Mouse (Mus musculus): ENCODE results near the gene Plscr5. TPM values are rescaled to one million over a fixed set of nuclear protein-coding genes. Genes with fewer than 3 reads are reported as not detected.
A peak's percentile ranks its signal among the peaks of the same experiment; 100 is the strongest.

The Plscr5 gene
- total RNA-seq, 2 experiments from 2014 or later: 0.50 TPM; not detected in 1

DNA sequence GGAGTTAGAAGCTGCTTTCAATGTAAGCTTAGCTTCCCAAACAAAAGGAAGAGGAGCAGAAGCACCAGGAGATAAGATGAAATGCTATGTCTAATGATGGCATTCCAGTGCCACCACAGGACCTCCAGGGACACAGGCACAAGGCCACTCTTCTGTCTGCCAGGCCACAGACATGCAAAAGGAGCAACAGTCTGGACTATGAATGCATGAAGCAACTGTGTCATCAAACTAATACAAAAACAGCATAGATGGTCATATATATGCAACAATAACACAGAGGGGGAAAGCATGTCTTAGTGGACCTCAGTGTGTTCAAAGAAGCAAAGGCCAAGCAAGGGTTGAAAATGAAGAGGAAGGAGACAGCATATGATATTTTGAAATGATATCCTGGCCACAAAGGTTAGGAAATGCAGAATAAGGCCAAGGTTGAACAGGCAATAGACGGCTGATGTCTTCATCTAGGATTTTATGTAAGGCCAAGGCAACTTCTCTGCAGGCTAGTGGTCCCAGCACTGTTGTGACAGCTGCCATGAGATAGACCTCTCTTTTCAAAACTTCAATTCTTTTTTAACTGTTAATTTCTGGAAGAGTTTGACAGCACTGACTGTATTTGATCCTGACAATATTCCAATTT is 32.0 kb downstream of the Plscr5 start:
- intact Hi-C loops (cut with DNase I): no loop called here
- DNase-seq: no peak

DNA sequence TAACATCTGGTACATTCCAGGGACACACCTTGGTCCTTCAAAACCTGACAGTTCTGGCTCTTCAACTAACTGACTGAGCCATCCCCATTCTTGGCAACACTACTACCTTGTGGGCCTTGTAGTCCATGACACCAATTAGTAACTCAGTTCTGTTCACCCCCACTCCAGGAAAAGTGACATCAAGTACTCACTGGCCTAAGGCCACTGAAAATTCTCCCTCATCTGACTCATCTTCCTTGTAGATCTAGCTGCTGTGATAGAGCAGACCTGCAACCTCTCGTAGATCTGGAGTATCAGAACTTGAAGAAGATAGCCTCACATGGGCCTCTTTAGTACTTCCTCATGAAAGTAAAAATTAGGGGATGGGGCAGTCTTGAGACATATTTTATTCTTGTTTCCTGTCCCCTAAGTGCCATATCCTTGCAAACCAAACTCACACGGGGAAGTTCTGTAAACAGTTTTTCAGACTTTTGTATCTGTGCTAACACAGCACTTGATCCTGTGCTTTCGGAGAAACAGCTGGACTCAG is 33.5 kb downstream of the Plscr5 start:
- no peak for DNase-seq
- intact Hi-C loops (cut with DNase I): no loop called here

DNA sequence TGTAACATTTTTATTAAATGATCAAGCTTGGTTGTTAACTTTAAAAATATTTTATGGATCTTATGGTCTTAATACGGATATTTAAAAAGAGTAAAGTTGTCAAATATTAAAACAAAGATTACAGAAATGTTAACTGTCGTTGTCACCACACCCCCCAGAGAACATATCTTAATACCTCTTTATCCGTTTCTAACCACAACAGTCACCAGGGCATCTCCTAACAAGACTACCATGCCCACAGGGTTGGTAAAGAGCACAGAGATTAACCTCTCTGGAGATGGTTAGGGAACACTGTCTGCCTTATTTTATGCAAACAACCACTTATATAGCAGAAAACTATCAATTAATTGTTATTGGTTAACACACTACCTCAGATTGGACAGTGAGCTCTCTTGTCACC is 34.1 kb downstream of the Plscr5 start:
- no peak for DNase-seq
- intact Hi-C loops (cut with DNase I): no loop called here

DNA sequence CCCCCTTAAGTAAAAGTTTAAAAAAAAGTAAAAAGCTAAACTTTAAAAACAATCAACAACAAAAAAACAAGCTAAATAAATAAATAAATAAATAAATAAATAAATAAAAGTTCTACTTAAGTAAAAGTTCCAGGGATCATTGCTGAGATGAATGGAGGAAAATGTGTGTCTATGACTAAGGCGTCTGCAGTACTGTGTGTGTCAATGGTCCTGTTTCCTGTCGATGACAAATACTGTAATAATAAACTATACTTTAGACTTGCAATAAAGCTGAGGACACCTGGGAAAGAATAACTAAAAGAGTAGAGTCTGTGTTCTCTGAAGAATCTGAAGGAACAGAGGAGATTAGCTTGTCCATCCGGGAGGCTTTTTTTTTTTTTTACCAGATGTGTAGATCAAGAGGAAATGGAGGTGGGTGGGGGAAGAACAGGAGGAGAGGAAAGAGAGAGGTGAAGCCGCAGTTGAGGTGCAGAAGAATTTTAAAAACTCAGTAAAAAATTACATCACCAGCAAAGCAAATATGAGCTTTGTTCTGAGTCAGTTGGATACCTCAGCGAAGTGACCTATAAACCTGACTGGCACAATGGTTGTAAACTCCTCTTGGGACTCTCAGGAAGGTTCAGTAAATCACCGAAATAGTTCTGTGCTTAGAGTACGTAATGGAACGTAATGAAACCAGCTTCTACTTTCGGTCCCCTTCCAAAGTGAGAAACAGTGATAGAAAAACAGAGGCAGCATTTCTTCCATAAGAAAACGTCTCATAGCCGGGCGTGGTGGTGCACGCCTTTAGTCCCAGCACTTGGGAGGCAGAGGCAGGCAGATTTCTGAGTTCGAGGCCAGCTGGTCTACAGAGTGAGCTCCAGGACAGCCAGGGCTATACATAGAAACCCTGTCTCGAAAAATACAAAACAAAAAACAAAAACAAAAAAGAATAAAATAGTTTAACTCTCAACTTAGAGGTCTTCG is 36.4 kb downstream of the Plscr5 start:
- DNase-seq: no peak
- intact Hi-C loops (cut with DNase I): no loop called here

DNA sequence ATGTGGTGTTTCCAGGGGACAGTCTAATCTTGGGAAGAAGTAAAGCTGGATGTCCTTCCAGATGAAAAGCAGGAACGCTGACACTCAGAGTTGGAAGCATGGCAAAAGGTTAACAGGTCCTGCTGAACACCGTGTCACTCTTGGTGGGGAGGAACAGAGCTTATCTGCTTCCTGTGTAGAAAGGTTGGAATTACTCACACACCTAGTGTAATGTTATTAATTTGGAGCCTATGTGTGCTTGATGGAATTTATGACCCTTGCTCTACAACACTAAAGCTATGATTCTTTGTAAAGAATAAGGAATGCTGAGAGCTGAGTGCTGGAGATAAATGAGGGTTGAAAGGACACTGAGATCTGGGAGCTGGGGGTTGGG is 37.1 kb downstream of the Plscr5 start:
- no peak for DNase-seq
- intact Hi-C loops (cut with DNase I): no loop called here

DNA sequence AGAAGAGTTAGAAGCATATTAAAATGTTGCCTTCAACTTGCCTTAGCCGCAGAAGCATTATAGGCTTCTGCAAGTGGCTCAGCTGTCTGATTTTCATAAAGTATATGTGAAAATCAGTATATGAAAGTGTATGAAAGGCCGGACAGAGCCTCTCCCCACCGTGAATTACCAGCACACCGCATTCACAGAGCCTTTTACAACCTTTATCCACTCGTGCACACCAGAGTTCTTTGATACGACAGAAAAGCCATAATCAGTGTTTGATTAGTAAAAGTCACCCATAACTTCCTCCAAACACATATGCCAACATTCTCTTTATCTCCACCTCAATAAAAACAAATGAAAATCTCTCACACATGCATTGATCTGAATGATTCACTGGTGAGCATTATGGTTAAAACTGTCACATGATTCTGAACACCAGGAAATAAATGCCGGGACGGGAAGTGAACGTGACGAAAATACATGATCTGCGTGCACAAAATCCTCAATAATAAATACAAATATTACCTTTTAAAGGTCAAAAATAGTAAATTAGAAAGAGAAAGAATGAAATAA is 42.2 kb downstream of the Plscr5 start:
- DNase-seq: no peak
- intact Hi-C loops (cut with DNase I): no loop called here

DNA sequence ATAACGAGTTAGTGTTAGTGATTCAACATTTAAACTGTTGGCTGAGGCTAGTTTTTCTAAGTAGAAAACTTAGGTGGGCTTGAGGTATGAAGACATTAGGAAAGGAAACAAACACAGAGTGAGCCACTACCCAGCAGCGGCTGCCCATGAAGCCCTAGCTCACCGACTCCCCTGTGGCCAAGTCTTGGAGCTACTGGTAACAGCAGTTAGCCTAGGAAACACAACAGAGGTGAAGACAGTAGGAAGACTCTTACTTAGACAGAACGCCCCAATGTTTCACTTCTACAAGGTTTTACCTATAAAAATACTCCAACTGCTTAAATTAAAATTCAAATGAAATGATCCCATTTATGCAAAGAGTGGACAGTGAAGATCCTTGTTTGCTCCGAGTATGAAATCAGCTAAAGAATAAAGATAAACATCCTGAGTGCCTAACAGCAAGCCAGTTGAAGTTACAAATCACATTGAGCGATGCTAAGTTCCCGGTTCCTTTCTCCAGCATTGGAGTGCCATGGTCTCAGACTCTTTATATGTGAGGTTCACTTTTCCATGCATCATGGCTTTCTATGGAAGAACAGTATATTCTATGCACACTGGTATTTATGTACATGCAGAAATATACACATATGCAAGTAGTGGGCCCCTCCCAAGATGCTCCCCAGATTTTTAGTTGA is 56.2 kb downstream of the Plscr5 start:
- intact Hi-C loops (cut with DNase I): no loop called here
- DNase-seq: no peak

DNA sequence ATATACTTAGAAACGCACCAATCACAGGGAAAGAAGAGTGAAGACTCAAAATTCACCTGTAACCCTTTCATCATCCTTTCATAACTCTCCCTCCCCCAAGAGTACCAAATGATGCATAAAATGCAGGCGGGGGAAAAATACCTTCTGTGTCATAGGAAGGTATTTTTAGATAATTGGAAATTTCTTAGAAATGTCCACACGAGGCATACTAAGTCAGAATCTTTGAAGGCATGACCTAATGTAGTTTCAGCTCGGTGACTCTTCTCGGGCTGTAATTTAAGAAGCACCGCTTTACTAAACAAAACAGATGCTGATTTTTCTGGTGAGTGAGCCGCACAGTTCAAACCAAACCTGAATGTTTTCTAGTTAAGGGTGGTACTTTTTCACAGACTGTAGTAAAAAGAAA is 56.7 kb downstream of the Plscr5 start, which contains the start of gene Plscr1:
Plscr1 (plus strand) TSS at position 304 of the 406 bp plus-strand sequence.
- no peak for DNase-seq
- intact Hi-C loops (cut with DNase I): no loop called here

DNA sequence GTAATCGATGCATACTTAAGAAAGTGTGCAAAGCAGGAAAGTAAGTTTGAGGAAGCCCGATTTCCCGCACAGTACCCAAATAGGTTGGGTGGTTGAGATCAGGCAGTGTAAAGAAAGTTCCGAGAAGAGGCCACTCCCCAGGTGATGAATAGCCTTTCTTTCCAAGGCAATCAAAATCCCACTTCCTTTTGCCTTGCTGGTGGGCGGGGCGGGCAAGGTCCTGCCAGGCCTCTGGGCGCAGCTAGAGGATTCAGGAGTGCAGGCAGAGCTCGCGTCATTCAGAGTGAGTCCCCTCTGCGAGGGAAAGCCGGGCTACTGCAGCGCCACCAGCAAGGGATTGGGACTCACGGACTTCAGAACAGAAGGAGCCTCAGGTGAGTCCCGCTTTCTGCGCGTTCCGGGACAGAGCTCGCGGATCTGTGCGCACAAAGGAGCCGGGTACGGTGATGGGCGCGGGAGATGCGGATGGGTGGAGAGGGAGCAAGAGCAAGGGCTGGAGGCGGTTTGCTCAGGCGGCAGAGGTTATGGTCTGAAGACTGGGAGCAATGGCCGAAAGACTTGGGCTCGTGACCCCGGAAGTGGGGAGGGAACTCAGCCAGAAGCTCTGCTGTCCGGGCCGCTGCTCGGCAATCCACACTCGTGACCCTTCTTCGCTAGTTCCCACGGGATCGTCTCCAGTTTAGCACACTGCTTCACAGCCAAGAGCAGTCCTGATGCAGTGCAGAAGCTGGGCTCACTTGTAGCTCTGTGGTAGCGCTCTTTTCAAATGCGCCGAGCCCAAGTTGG is 57.4 kb downstream of the Plscr5 start:
- intact Hi-C loops (cut with DNase I): no loop called here
- DNase-seq: peak; percentile 66

DNA sequence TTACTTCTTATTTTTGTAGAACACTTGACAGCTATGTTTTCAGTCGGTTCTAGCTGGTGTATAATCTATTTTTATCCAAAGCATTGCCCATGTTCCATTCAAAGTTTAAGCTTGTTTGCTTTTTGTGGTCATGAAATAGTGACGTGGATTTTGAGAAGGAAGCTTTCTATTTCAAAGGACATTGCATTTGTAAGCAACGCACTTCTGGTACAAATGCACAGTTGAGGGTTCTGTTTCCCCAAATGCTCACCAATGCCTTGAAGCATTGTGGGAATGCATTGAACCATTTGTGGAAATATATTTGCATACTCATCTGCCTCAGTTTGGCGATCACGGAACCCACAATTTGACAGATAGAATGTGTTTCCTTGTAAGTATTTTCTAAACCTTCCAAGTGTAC is 60.0 kb downstream of the Plscr5 start:
- no peak for DNase-seq
- intact Hi-C loops (cut with DNase I): no loop called here

DNA sequence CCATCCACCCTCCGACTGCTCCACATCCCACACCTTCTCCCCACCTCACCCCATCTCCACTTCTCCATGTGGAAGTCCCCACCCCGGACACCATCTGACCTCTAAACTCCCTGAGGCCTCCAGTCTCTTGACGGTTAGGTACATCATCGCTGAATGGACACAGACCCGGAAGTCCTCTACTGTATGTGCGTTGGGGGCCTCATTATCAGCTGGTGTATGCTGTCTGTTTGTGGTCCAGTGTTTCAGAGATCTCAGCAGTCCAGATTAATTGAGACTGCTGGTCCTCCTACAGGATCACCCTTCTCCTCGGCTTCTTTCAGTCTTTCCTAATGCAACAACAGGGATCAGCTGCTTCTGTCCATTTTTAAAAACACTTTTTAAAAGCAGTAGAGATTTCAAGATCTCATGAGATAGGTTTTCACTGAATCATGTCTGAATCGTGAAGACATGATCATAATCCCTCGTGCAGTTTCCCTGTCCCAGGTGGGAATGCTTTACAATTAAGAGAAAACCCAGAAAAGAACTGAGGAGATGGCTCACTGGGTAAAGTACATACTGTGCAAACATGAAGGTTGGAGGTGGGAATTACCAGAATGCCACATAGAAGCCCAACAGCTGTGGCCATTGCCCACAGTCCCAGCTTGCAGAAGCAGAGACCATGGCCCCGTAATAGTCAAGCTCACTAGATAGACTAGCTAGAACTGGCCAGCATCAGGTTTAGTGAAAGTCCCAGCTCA is 61.0 kb downstream of the Plscr5 start:
- intact Hi-C loops (cut with DNase I): no loop called here

More for the DNA sequence above, 61.0 kb downstream of the Plscr5 start:
- no peak for DNase-seq

Other genes starting within 250 kb of the Plscr5 start
- gene Plscr1, start 56.8 kb downstream of the Plscr5 start, total RNA-seq (2021): 1 to 10 TPM; 1.5 to 2.7 TPM
- gene Plscr2, start 82.7 kb downstream of the Plscr5 start, total RNA-seq (2021): 1 to 10 TPM; 1.3 to 1.4 TPM
- not detected for gene 1700057G04Rik, start 116.4 kb downstream of the Plscr5 start, total RNA-seq (2021)

Measured in left cerebral cortex, postnatal 4 days (tissue).